Mouse (Mus musculus) intestine, embryonic 16.5 days (tissue): ENCODE data around the gene Rnf181. TPM values are rescaled to one million over a fixed set of nuclear protein-coding genes. Genes with fewer than 3 reads are reported as not detected.

ENCODE experiments used
- ATAC-seq: fragments of 200-750 bp; cut with Nextera tagmentation; 2 replicates; pipeline ENCODE4 v1.8.0; 2017; ENCODE audit warnings: moderate TSS enrichment, moderate library complexity
- H3K27ac ChIP-seq: fragments of 300-500 bp; sonication (generic); 2 replicates; pipeline ENCODE4 v1.5.1; 2014; ENCODE audit warnings: mild to moderate bottlenecking, low read length
- H3K27me3 ChIP-seq: fragments of 300-500 bp; sonication (generic); replicated peaks from 2 replicates; pipeline ENCODE4 v1.6.1; 2014; ENCODE audit warnings: low read length, control low read depth, mixed read lengths; ENCODE audit not compliant: control insufficient read depth, insufficient read depth
- H3K36me3 ChIP-seq: fragments of 300-500 bp; sonication (generic); 2 replicates; pipeline ENCODE4 v1.6.1; 2014; ENCODE audit warnings: low read length, control low read depth; ENCODE audit not compliant: control insufficient read depth, insufficient read depth
- H3K4me1 ChIP-seq: fragments of 300-500 bp; sonication (generic); 2 replicates; pipeline ENCODE4 v1.6.1; 2014; ENCODE audit warnings: low read length, control low read depth, mixed read lengths; ENCODE audit not compliant: control insufficient read depth, insufficient read depth
- H3K4me2 ChIP-seq: fragments of 300-500 bp; sonication (generic); 2 replicates; pipeline ENCODE4 v1.6.1; 2014; ENCODE audit warnings: low read depth, low read length, control low read depth
- H3K4me3 ChIP-seq: fragments of 300-500 bp; sonication (generic); 2 replicates; pipeline ENCODE4 v1.5.1; 2014; ENCODE audit warnings: mild to moderate bottlenecking, low read length
- H3K9ac ChIP-seq: fragments of 300-500 bp; sonication (generic); 2 replicates; pipeline ENCODE4 v1.6.1; 2014; ENCODE audit warnings: low read depth, low read length
- H3K9me3 ChIP-seq: fragments of 300-500 bp; sonication (generic); 2 replicates; pipeline ENCODE4 v1.6.1; 2016; ENCODE audit warnings: low read length, control low read depth; ENCODE audit not compliant: control insufficient read depth
- WGBS: fragments of 180-500 bp; shearing (Covaris S2); extraction: QIAGEN DNeasy Blood & Tissue Kit; methylation state at CpG from one replicate; pipeline ENCODE4 v1.1.7; 2014; 5-methylcytosine and 5-hydroxymethylcytosine counted together
- polyA plus RNA-seq: library from polyadenylated mRNA; unstranded; fragments of >200 nt; fragmentation: Nextera tagmentation; extraction: Ambion mirVana; gene quantifications from 2 replicates; pipeline ENCODE4 v1.2.1, GENCODE M21; 2015

Gene Rnf181
- polyA plus RNA-seq, 1 experiment from 2014 or later, result 159 TPM

GRCm38 (mm10) chr6:72323786-72324508 is 42.8 kb downstream of the Rnf181 start:
- Histone ChIP-seq H3K4me3 (no peak overlapping the region), H3K36me3 (0 out of 2 replicates have a peak, but pooled peaks cover 8% of the 10 kb centered on the region)
- 90% methylated on average over 6 of the region's 6 CpGs for WGBS

GRCm38 (mm10) chr6:72322936-72323335 is 43.8 kb downstream of the Rnf181 start:
- no peak overlapping the region for H3K4me2 ChIP-seq
- H3K9me3 ChIP-seq, result no peaks in the 10 kb centered on the region
- H3K4me3 ChIP-seq, result no peak overlapping the region
- H3K4me1 ChIP-seq, result no peaks in the 10 kb centered on the region
- H3K36me3 ChIP-seq, result 0 out of 2 replicates have a peak, but pooled peaks cover 8% of the 10 kb centered on the region
- WGBS, result 93% methylated on average over 3 of the region's 3 CpGs
- H3K9ac ChIP-seq, result no peak overlapping the region
- ATAC-seq, result no peak
- H3K27ac ChIP-seq, result no peak overlapping the region
- H3K27me3 ChIP-seq, result no peaks in the 10 kb centered on the region

More at GRCm38 (mm10) chr6:72323786-72324508, 42.8 kb downstream of the Rnf181 start:
- Histone ChIP-seq H3K9me3 (no peaks in the 10 kb centered on the region), H3K4me1 (no peaks in the 10 kb centered on the region), H3K4me2 (no peak overlapping the region), H3K9ac (no peak overlapping the region), H3K27ac (no peak overlapping the region), H3K27me3 (no peaks in the 10 kb centered on the region)
- peak; percentile 40; the same call in 1 of the 2 replicates for ATAC-seq

- peaks cover 8% of the 10 kb centered on the region; the same call in 1 of the 2 replicates for H3K36me3 ChIP-seq
- H3K9ac ChIP-seq, result no peak overlapping the region
- H3K27me3 ChIP-seq, result no peaks in the 10 kb centered on the region
- H3K27ac ChIP-seq, result no peak overlapping the region
- H3K4me2 ChIP-seq, result no peak overlapping the region
- no peak overlapping the region for H3K4me3 ChIP-seq
- no peaks in the 10 kb centered on the region for H3K9me3 ChIP-seq
- ATAC-seq, result no peak
- 78% methylated on average over 11 of the region's 11 CpGs for WGBS
- H3K4me1 ChIP-seq, result no peaks in the 10 kb centered on the region
Measured at GRCm38 (mm10) chr6:72319019-72319418, 47.7 kb downstream of the Rnf181 start.

- Histone ChIP-seq H3K9ac (no peak overlapping the region), H3K4me3 (no peak overlapping the region), H3K4me1 (no peaks in the 10 kb centered on the region), H3K27ac (no peak overlapping the region), H3K36me3 (peaks cover 8% of the 10 kb centered on the region; the same call in 1 of the 2 replicates), H3K27me3 (no peaks in the 10 kb centered on the region), H3K4me2 (no peak overlapping the region), H3K9me3 (no peaks in the 10 kb centered on the region)
- ATAC-seq, result no peak
- WGBS, result 84% methylated on average over 5 of the region's 5 CpGs
Measured at GRCm38 (mm10) chr6:72318440-72318839, 48.3 kb downstream of the Rnf181 start.

GRCm38 (mm10) chr6:72316044-72316443 is 50.7 kb downstream of the Rnf181 start:
- peaks cover 4% of the 10 kb centered on the region; the same call in 1 of the 2 replicates for H3K36me3 ChIP-seq
- no peak overlapping the region for H3K4me3 ChIP-seq
- no peaks in the 10 kb centered on the region for H3K4me1 ChIP-seq
- H3K27me3 ChIP-seq, result no peaks in the 10 kb centered on the region
- H3K9me3 ChIP-seq, result no peaks in the 10 kb centered on the region
- no peak overlapping the region for H3K9ac ChIP-seq
- WGBS, result 71% methylated on average over 1 of the region's 1 CpGs
- no peak overlapping the region for H3K4me2 ChIP-seq
- no peak for ATAC-seq
- H3K27ac ChIP-seq, result no peak overlapping the region

GRCm38 (mm10) chr6:72315384-72315783 is 51.4 kb downstream of the Rnf181 start:
- no peaks in the 10 kb centered on the region for H3K9me3 ChIP-seq
- H3K36me3 ChIP-seq, result peaks cover 4% of the 10 kb centered on the region; the same call in 1 of the 2 replicates
- whole genome bisulfite sequencing, result 86% methylated on average over 2 of the region's 2 CpGs
- no peak overlapping the region for H3K27ac ChIP-seq
- no peak for ATAC-seq
- H3K4me1 ChIP-seq, result no peaks in the 10 kb centered on the region
- no peaks in the 10 kb centered on the region for H3K27me3 ChIP-seq
- H3K4me2 ChIP-seq, result no peak overlapping the region
- no peak overlapping the region for H3K4me3 ChIP-seq
- no peak overlapping the region for H3K9ac ChIP-seq

GRCm38 (mm10) chr6:72313124-72313867 is 53.5 kb downstream of the Rnf181 start:
- Histone ChIP-seq H3K27ac (no peak overlapping the region), H3K9ac (no peak overlapping the region), H3K4me2 (no peak overlapping the region), H3K4me3 (no peak overlapping the region), H3K4me1 (no peaks in the 10 kb centered on the region), H3K27me3 (no peaks in the 10 kb centered on the region), H3K9me3 (no peaks in the 10 kb centered on the region), H3K36me3 (no peaks in the 10 kb centered on the region; the same call in 1 of the 2 replicates)
- no peak for ATAC-seq
- 86% methylated on average over 11 of the region's 11 CpGs for WGBS

- H3K36me3 ChIP-seq, result no peaks in the 10 kb centered on the region
- no peak overlapping the region for H3K4me3 ChIP-seq
- no peaks in the 10 kb centered on the region for H3K4me1 ChIP-seq
- H3K9ac ChIP-seq, result no peak overlapping the region
- H3K4me2 ChIP-seq, result no peak overlapping the region
- ATAC-seq, result no peak
- no peaks in the 10 kb centered on the region for H3K27me3 ChIP-seq
- WGBS, result 87% methylated on average over 3 of the region's 3 CpGs
- H3K9me3 ChIP-seq, result no peaks in the 10 kb centered on the region
- H3K27ac ChIP-seq, result no peak overlapping the region
Measured at GRCm38 (mm10) chr6:72312198-72312597, 54.6 kb downstream of the Rnf181 start.
